Mouse (Mus musculus) kidney, postnatal 10 days (tissue): ENCODE measurements around the gene Rsph10b.
"Not testable (repeated sequence)": the region's sequence is repeated elsewhere in the genome, so short reads cannot be mapped to it uniquely, and the experiment has no call there.

Experiments used
- DNase-seq: peaks from one replicate; pipeline ENCODE4 v3.0.0; 2021; ENCODE audit warnings: mixed read lengths

Rsph10b gene

GRCm38 (mm10) chr5:143994632-143995365 is 62.0 kb downstream of the Rsph10b start:
- no peak for DNase-seq

DNA sequence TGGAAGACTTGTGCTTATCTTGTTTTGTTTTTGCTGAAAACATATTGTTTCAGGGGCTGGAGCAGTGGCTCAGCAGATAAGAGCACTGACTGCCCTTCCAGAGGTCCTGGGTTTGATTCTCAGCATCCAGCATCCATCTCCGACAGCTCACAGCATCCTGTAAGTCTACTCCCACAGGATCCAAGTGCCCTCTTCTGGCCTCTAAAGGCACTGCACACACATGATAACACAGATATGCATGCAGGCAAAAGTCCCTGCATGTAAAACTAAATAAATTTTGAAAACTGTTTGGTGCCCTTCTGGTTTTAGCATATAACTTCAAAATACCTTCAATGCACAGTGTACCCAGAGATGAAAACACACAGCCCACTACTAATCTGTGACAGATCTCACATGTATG is 66.6 kb downstream of the Rsph10b start:
- peak; percentile 24 for DNase-seq

- DNase-seq: no peak
These were observed 69.8 kb downstream of the Rsph10b start for GRCm38 (mm10) chr5:144002461-144003192.

DNA sequence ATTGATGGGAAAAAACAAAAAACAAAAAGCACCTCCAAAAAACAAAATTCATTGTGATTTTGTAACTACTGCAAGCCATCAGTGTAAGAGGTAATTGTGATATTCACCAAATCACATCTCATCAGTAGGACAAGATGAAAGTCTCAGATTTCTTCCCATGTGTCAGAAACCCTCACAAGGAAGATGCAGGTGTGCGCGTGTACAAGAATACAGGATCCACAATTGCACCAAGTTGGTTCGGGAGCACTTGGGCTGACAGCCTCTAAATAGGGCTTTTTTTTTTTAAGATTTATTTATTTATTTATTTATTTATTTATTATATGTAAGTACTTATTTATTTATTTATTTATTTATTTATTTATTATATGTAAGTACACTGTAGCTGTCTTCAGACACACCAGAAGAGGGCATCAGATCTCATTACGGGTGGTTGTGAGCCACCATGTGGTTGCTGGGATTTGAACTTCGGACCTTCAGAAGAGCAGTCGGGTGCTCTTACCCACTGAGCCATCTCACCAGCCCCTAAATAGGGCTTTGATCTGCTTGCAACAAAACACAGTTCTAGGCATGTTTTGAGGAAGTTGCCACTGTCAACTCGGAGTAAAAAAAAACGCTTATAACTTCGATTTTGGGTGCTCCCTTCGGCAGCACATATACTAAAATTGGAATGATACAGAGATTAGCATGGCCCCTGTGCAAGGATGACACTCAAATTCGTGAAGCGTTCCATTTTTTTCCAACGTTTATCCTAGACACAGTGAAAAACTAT is 80.7 kb downstream of the Rsph10b start:
- not testable (repeated sequence) for DNase-seq

DNA sequence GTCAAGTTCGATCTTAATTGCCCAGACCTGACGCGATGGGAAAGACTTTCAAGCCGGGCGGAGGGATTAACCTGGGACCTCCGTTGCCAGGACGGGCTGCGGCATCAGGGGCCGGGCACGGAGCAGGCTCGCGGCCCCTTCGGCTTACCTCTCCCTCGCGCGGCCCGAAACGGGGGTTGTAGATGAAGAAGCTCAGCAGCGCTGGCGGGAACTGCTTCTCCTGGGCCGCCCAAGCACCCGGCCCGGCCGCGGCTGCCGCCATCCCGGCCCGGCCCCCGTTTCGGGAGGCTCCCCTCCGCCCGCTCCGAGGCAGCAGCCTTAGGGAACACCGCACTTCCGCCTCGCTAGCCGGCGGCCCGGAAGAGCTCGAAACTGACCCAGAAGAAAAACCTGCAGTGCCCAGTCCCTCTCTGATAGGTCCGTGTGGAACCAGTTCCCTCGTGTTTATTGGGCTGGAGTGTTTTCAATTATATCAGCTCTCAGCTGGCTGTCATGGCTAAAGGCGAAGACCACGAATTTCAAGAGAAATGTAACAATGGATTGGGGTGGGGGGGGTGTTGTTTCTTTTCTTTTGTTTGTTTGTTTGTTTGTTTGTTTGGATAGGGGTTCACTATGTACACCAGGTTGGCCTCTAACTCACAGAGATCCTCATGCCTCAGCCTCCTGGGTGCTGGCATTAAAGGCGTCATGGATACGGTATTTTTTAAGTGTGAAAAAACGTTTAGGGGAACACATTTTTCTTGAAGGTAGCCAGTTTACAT is 81.9 kb downstream of the Rsph10b start, which contains the start of gene Ccz1:
TSS of gene Ccz1 (minus strand) at position 327 of the 761 bp plus-strand sequence.
- peak; percentile 85 for DNase-seq

DNA sequence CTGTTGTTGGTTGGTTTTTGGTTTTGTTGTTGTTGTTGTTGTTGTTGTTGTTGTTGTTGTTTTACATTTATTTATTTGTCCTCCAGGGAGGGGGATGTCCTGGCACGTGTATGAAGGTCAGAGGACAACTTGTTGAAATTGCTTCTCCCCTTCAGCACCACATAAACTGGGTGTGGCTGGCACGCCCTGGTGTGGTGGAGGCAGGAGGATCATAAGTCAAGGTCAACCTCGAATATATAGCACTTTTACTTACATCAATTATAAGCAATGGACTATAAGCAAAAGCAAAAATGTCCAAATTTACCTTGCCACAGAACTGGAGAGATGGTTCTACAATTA is 82.4 kb downstream of the Rsph10b start:
- DNase-seq: no peak

GRCm38 (mm10) chr5:144015845-144016244 is 83.0 kb downstream of the Rsph10b start:
- DNase-seq: no peak

GRCm38 (mm10) chr5:144026620-144027263 is 93.9 kb downstream of the Rsph10b start, which contains the start of gene Ocm:
Ocm (minus strand) TSS chr5:144026670.
- DNase-seq: no peak

- DNase-seq: no peak
These were observed 99.7 kb downstream of the Rsph10b start for GRCm38 (mm10) chr5:144032491-144032890.

DNA sequence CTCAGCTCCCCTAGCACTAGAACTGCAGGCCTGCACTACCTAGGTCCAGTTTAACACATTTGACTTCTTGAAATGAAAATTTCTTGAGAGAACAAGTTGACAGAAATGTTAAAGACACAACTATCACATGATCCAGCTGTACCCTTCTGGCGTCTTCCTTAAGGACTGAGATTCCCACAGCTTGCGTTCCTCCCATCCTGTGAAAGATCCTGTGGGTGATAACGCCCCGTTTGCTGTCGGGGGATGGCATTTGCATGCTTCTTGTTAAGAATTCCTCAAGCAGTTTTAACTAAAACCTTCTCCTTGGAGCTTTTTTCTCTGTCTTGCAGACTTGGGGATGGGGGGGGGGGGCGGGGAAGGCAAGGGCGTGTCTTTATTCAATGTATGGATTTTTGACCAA is 101.7 kb downstream of the Rsph10b start:
- no peak for DNase-seq
